Mouse (Mus musculus): ENCODE results near the gene Gm6899.

GRCm38 (mm10) chr11:26604061-26604655, 11.1 kb downstream of the Gm6899 start:
- no peak for TF ChIP-seq CTCF (IDR thresholded peaks at IDR 0.05; ENCODE audit: low read depth, low read length)
- TF ChIP-seq POLR2A (IDR thresholded peaks at IDR 0.05; ENCODE audit: extremely low read depth, insufficient read depth, low read length) = no peak

Data from liver, adult 2 months (tissue).